Mouse (Mus musculus) myocyte (in vitro differentiated cells): ENCODE data around the gene Focad.

Experiments
- E2F4 ChIP-seq: IDR thresholded peaks from one replicate; pipeline ENCODE4 v1.6.1; 2011; ENCODE audit warnings: mild to moderate bottlenecking, control low read depth, moderate library complexity; ENCODE audit not compliant: insufficient read depth
- MAX ChIP-seq: IDR thresholded peaks from one replicate; pipeline ENCODE4 v1.6.1; 2011; ENCODE audit warnings: low read depth, mild to moderate bottlenecking, control low read depth
- POLR2A ChIP-seq: IDR thresholded peaks from one replicate; pipeline ENCODE4 v1.6.1; 2011; ENCODE audit warnings: low read depth, mild to moderate bottlenecking, control low read depth, moderate library complexity; ENCODE audit not compliant: insufficient read length
- POLR2AphosphoS2 ChIP-seq: IDR thresholded peaks from one replicate; pipeline ENCODE4 v1.6.1; 2011; ENCODE audit warnings: low read depth, control low read depth; ENCODE audit not compliant: insufficient read length
- REST ChIP-seq: IDR thresholded peaks from one replicate; pipeline ENCODE4 v1.6.1; 2011; ENCODE audit warnings: mild to moderate bottlenecking, control low read depth, moderate library complexity; ENCODE audit not compliant: insufficient read depth, insufficient read length
- TCF12 ChIP-seq: IDR thresholded peaks from one replicate; pipeline ENCODE4 v1.6.1; 2011; ENCODE audit warnings: mild to moderate bottlenecking, control low read depth; ENCODE audit not compliant: poor library complexity, insufficient read depth, severe bottlenecking
- USF1 ChIP-seq: IDR thresholded peaks from one replicate; pipeline ENCODE4 v1.6.1; 2011; ENCODE audit warnings: low read depth, mild to moderate bottlenecking, control low read depth, moderate library complexity

DNA sequence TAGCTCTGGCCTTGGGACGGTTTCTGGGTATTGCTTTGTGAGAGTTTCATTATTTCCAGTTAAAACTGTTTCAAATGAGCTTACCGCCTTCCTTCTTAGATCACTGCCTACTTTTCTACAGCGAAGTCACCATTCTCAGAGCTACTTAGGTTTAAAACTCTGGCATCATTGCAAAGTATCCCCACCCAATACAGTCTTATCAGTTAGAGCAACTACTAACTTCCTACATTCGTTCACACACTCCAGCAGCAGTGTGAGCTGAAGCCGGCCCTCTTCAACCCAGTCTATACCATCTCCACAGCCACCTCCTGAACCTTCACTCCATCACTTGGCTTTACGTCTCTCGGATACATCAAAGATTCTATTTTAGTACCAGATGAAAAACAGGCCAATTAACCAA lies 346.4 kb downstream of the Focad start:
- TF ChIP-seq REST (no peak), POLR2A (no peak), USF1 (no peak), TCF12 (no peak), E2F4 (no peak), MAX (no peak), POLR2AphosphoS2 (no peak)
